Mouse (Mus musculus) olfactory bulb, adult 2 months (tissue): ENCODE data around the gene Ctcf.

Experiments used
- CTCF ChIP-seq: fragments of 200-500 bp; IDR thresholded peaks from 2 replicates; pipeline ENCODE4 v1.5.1; 2012; ENCODE audit warnings: low read depth, mild to moderate bottlenecking, low read length, moderate library complexity; ENCODE audit not compliant: insufficient read depth
- POLR2A ChIP-seq: fragments of 200-500 bp; IDR thresholded peaks from 2 replicates; pipeline ENCODE4 v1.6.1; 2012; ENCODE audit warnings: mild to moderate bottlenecking, low read depth, low read length, moderate library complexity; ENCODE audit not compliant: insufficient read depth

- no peak for TF ChIP-seq POLR2A
- TF ChIP-seq CTCF: no peak
These were observed 60.9 kb downstream of the Ctcf start for GRCm38 (mm10) chr8:105697196-105697780.
